Mouse (Mus musculus) brain, embryonic 14.5 days (tissue): ENCODE measurements around the gene Bsx. TPM values are rescaled to one million over a fixed set of nuclear protein-coding genes. Genes with fewer than 3 reads are reported as not detected.

Experiments used
- DNase-seq: peaks from one replicate; pipeline ENCODE4 v3.0.0-alpha.2; 2011; ENCODE audit warnings: low read depth
- CTCF ChIP-seq: fragments of 200-500 bp; IDR thresholded peaks from 2 replicates; pipeline ENCODE4 v1.5.1; 2012; ENCODE audit warnings: inconsistent platforms, mild to moderate bottlenecking, moderate library complexity, borderline replicate concordance; ENCODE audit not compliant: insufficient read depth, insufficient read length; ENCODE audit errors: extremely low read depth
- POLR2A ChIP-seq: fragments of 200-500 bp; IDR thresholded peaks from 2 replicates; pipeline ENCODE4 v1.6.1; 2012; ENCODE audit warnings: mild to moderate bottlenecking, inconsistent platforms, borderline replicate concordance; ENCODE audit not compliant: poor library complexity, insufficient read depth, insufficient read length, severe bottlenecking; ENCODE audit errors: extremely low read depth
- polyA plus RNA-seq: library from polyadenylated mRNA; depleted of rRNA; stranded (reverse); fragments of >200 nt; gene quantifications from 2 replicates; pipeline ENCODE4 v1.2.3, GENCODE M21; 2012

Gene Bsx
- polyA plus RNA-seq, 1 experiment = 1.5 TPM

DNA sequence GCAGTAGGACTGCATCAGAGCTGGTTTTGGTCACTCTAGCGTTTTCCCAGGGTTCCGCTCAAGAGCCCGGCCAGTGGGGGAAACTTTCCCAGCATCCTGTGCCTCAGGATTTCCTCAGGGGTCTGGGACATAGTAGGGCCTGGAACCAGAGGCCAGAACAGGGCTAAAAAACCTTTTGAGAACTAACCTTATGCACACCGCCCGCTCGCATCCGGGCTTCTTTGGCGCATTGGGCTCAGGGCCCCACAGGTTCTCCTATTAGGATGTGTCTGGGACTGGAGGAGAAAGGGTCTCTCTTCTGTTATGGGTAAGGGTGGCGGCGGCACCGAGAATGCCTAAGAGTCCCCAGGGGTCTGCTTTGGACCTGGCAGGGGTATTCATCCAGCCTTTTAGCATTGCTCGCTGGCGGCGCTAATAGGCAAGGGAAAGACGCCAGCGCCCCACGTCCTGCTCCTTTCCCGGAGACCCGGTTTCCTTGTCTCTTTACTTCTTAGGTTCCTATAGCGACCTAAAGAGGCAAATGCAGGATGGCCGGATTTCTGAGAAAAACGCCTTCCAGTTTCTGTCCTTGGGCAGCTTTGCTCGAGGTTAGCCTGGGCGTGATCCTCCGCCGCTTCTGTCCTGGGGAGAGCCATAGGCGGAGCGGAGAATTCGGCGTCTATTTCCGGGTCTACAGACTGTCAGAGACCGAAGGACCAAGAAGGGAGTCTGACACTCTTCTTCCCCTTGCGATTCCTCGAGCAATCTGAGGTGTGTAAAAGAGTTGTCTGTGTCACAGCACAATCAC lies 2.4 kb upstream of the Bsx start:
- TF ChIP-seq POLR2A (no peak), CTCF (no peak)
- peak; percentile 52 for DNase-seq

DNA sequence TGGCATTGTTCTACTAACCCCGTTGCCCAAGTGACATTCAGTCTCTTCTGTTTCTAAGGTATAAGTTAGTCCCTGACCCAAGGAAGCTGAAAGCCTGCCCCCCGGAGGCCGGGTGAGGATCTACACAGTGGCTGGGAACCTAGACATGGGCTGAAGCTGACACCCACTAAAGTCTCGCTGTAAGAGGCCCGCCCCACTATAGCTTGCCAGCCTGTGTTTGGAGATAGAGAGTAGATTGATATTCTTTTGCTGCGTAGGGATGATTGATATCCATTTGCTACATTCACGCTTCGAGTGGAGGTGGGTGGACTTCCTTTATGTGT lies 1.8 kb upstream of the Bsx start:
- no peak for DNase-seq
- peak; percentile 33; the same call in 1 of the 2 replicates for TF ChIP-seq CTCF
- TF ChIP-seq POLR2A = no peak

DNA sequence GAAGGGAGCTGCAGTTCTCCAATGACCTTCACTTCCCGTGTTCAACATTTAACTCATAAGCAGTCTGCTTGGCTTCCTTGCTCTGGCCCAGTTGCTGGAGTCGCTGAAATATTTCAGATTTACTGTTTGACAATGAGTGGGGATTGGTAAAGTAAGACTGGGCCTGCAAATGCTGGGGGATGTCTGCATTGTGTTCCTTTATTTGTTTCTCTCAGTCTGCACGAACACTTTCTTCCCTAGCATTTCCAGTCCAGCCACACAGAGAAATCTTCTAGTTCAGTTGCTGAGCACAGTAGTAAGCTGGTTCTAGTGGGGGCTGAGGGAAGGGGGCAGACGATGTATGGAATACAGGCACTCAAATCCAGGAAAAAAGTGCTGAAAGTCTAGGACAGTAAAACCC lies 1.0 kb downstream of the Bsx start:
- no peak for DNase-seq

DNA sequence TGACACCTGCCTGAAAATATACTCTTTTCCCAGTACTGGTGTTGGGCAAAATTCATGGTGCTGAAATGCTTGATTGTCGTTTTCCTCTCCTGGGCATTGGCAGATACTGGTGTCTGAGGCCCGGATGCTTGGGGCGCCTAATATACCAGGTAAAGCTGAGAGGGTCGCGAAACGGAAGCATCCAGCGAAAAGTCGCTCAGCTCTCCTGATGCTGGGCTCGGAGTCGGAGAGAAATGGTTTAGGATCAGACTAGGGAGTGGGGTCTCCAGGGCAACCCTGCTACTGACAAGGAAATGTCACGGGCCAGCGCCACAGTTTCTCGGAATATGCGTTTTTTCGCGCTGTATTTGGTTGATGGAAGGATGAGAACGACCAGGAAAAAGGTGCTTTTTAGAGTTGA lies 1.5 kb downstream of the Bsx start:
- TF ChIP-seq CTCF (no peak), POLR2A (no peak)
- peak; percentile 37 for DNase-seq

More for the DNA sequence above, 1.0 kb downstream of the Bsx start:
- no peak for TF ChIP-seq CTCF
- no peak for TF ChIP-seq POLR2A

DNA sequence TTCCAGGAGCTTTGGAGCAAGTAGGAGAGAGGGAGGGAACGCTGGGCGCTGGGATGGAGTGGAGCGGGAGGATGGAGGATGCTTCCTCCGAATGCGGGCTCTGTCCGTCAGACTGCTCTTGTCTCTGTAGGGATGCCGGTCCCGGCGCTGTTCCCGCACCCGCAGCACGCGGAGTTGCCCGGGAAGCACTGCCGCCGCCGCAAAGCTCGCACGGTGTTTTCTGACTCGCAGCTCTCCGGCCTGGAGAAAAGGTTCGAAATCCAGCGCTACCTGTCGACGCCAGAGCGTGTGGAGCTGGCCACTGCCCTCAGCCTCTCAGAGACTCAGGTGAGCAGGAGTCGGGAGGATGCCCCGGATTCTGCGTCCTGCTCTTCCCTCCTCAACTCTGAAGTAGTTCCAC lies 2.2 kb downstream of the Bsx start:
- peak; percentile 44 for DNase-seq
- TF ChIP-seq CTCF (no peak), POLR2A (no peak)

DNA sequence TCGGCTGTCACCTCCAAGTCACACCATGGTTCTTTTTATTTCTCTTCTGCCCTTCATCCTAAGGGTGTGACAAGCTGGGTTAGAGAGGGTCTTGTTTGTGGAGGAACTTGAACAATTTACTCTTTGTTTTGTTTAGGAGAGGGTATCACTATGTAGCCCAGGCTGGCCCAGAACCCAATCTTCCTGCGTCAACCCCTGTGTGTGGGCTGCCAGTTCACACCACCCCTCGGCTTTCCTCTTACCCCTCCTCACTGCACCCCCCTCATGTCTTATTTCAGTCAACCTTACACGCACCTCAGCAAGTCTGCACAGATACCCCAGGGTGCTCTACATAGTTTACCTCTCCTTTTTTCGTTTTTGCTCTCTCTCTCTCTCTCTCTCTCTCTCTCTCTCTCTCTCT lies 2.8 kb downstream of the Bsx start:
- DNase-seq = no peak
- no peak for TF ChIP-seq CTCF
- no peak for TF ChIP-seq POLR2A

DNA sequence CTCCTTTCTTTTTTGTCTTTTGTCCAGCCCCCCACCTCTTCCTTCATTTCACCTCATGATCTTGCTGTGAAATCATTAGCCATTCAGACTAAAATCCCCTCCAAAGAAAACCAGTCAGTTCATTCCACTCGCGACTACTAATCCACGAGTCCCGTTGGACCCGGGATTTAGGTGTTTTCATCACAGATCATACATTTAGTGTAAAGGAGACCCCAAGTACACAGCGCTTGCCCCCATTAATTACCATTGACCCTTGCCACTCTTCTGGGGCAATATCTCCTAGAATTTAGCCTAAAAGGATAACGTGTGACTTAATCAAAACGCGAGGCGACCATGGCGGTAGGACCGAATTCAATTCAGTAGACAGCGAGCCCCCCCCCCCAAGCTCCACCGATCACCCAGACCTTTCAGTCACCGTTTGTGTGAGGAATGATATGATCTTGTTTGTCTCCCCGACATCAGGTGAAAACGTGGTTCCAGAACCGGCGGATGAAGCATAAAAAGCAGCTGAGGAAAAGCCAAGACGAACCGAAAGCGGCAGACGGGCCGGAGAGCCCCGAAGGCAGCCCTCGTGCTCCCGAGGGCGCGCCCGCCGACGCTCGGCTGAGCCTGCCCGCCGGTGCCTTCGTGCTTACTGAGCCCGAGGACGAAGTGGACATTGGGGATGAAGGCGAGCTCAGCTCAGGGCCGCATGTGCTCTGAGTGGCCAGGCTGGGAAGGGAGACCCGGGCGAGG lies 3.4 kb downstream of the Bsx start:
- peak; percentile 47 for DNase-seq
- TF ChIP-seq CTCF (no peak), POLR2A (no peak)

DNA sequence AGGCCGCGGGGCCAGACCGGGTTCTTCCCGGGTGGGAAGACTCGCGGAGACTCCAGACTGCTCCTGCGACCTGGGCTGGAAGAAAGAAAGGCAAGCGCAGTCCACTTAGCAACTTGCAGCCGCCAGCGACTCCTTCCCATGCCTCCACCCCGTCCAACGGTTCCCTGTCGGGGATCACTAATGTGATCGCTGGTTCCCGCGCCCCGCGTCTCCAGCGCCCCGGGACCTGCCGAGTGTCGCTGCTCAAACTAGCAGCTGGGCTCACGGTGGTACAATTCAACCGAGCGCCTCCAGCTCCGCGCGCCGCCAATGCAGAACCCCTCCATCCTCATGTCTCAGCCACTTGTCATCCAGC lies 3.9 kb downstream of the Bsx start:
- peak; percentile 52 for DNase-seq

DNA sequence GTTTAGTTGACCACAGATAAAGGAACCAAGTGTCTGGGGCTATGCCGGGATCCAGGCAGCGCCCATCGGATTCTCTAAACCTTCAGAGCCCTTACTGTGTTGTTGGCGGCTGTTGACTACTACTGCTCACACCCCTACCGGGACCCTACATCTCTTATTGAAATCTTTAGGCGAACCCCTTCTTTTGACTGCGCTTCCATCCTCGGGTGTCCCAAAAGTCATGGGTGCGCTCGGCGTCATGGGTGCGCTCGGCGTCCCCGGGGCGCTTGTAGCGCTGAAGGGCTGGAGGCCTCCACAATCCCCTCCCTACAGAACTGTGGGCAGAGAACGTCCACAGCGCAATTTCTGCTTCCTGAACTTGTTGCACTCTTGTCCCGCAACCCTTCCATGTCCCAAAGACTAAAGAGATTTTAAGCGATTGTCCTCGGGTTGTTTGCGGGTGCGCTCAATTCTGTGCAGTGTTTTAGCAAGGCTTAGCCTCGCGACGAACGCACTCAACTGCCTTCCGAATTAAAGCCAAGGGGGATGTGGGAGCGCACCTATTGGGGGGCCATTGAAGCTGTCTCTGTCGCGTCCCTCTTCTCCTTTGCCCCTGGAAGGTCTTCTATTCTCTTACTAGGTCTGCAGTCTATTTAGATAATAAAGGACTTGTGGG lies 4.5 kb downstream of the Bsx start:
- TF ChIP-seq POLR2A = no peak
- no peak for TF ChIP-seq CTCF

More for the DNA sequence above, 3.9 kb downstream of the Bsx start:
- TF ChIP-seq CTCF (no peak), POLR2A (no peak)

DNA sequence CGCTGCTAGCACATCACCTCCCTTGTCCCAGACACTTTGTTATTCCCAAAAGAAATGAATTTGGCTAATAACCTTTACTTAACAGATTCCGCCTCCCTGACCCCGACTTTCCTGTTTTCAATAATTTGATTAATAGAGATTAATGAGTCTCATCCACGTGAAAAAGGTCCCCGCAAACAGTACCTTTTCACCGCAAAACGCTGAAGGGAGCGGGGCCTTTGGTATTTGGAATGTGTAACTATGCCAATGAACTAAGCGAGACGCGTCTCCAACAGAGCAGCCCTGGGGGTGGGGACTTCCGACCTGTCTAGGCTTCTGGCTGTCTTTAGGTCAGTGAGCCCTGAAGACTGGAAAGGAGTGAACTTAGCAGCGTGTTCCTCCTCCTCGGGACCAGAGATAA lies 5.1 kb downstream of the Bsx start:
- TF ChIP-seq POLR2A (no peak), CTCF (no peak)
- peak; percentile 9 for DNase-seq

More for the DNA sequence above, 4.5 kb downstream of the Bsx start:
- DNase-seq = peak; percentile 34

DNA sequence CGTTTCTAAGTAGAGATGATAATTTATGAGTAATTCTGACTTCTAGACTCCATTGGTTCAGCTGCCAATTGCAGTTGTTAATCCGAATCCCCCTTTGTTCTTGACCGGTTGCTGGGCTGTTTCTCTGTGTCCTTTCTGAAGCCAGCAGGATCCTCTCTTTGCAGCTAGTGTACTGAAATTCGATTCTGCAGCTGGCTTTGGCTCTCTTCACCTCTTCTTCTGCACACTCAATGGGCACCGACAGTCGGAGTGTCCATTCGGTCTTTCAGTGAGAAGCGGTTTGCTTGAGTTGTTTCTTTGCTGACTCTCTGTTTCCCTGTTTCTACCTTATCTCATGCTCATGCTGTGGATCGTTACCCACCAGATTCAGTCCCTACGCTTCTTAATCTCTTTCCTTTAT lies 11.7 kb downstream of the Bsx start:
- no peak for TF ChIP-seq CTCF
- no peak for TF ChIP-seq POLR2A
- peak; percentile 28 for DNase-seq
